Mouse (Mus musculus) liver, embryonic 15.5 days (tissue): ENCODE measurements at regions not wholly inside any gene's neighbourhood (a gene's known extent, or its start where the extent isn't known, plus 50 kb on each side); places are given as distances from the start of the nearest gene placed in this dataset. TPM values are rescaled to one million over a fixed set of nuclear protein-coding genes. Genes with fewer than 3 reads are reported as not detected.

ENCODE experiments used
- ATAC-seq: fragments of 200-750 bp; cut with Nextera tagmentation; 2 replicates; pipeline ENCODE4 v1.8.0; 2017; ENCODE audit warnings: moderate number of reproducible peaks, mild to moderate bottlenecking, moderate library complexity; ENCODE audit not compliant: insufficient read depth
- H3K27ac ChIP-seq: fragments of 300-500 bp; sonication (generic); replicated peaks from 2 replicates; pipeline ENCODE4 v1.5.1; 2015; ENCODE audit warnings: mild to moderate bottlenecking, inconsistent platforms
- H3K27me3 ChIP-seq: fragments of 300-500 bp; sonication (generic); 2 replicates; pipeline ENCODE4 v1.6.1; 2015; ENCODE audit warnings: mild to moderate bottlenecking, inconsistent platforms
- H3K36me3 ChIP-seq: fragments of 300-500 bp; sonication (generic); replicated peaks from 2 replicates; pipeline ENCODE4 v1.6.1; 2015; ENCODE audit warnings: moderate library complexity, mild to moderate bottlenecking, inconsistent platforms
- H3K4me1 ChIP-seq: fragments of 300-500 bp; sonication (generic); replicated peaks from 2 replicates; pipeline ENCODE4 v1.6.1; 2015; ENCODE audit warnings: inconsistent platforms
- H3K4me2 ChIP-seq: fragments of 300-500 bp; sonication (generic); 2 replicates; pipeline ENCODE4 v1.6.1; 2015; ENCODE audit warnings: moderate library complexity, mild to moderate bottlenecking, inconsistent platforms
- H3K4me3 ChIP-seq: fragments of 300-500 bp; sonication (generic); replicated peaks from 2 replicates; pipeline ENCODE4 v1.5.1; 2015; ENCODE audit warnings: mild to moderate bottlenecking, inconsistent platforms
- H3K9ac ChIP-seq: fragments of 300-500 bp; sonication (generic); 2 replicates; pipeline ENCODE4 v1.6.1; 2015; ENCODE audit warnings: moderate library complexity, mild to moderate bottlenecking, inconsistent platforms
- H3K9me3 ChIP-seq: fragments of 300-500 bp; sonication (generic); replicated peaks from 2 replicates; pipeline ENCODE4 v1.6.1; 2016; ENCODE audit warnings: inconsistent platforms
- WGBS: fragments of 180-500 bp; shearing (Covaris S2); methylation state at CpG from one replicate; pipeline ENCODE4 v1.1.7; 2015; ENCODE audit warnings: mixed read lengths; ENCODE audit not compliant: insufficient replicate concordance; 5-methylcytosine and 5-hydroxymethylcytosine counted together
- microRNA-seq: library from miRNA; unstranded; fragments of <30 nt; microRNA quantifications from one replicate; pipeline ENCODE4, GENCODE M21; 2016

DNA sequence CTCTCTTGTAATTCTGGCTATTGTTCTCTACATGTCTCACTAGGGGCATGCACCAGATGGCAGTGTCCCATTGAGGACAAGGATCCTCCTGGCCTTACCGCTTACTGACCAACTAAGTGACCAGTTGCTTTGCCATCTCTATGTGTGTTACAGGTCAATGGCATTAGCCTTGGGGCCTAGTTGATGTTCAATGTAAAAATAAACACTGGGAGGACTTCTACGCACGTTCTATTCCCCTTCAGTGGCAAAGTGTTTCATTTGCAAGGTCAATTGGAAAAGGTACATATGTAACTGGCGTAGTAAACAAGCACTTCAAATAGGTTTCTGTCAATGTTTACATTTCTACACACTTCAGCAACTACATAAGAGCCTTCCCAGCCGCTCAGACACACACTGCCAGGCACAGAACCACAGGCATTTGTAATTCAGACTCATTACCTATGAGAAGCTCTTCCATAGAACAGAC lies 527.8 kb downstream of the Ppargc1a start:
- peak; percentile 83 for ATAC-seq
- no peak overlapping the region for H3K4me2 ChIP-seq

DNA sequence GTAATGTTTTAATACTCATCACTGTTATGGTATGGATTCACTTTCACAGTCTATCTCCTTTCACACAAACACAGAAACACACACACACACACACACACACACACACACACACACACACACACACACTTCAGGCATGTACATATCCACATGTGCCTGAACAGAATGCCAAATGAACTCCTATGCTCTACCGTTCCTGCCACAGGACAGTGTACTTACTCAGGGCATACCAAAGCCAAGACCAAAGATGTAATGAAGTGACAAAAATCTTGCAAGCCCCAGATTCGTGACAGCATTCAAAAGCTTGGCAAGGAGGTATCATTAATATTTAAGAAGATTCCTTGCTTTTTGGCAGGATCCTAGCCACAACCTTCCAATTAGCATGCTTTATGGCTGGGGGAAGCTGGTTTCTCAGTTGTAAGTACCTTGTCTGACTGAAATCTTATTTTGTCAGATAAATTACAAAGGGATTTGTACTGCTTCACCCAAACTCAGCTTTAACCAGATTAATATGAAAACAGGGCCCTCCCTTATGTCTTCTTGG lies 531.0 kb downstream of the Ppargc1a start:
- H3K36me3 ChIP-seq, result no peaks in the 10 kb centered on the region
- no peaks in the 10 kb centered on the region for H3K27me3 ChIP-seq
- no peak overlapping the region for H3K9ac ChIP-seq
- WGBS, result 52% methylated on average over 2 of the region's 2 CpGs
- H3K4me2 ChIP-seq, result no peak overlapping the region
- ATAC-seq, result no peak
- no peak overlapping the region for H3K27ac ChIP-seq
- no peak overlapping the region for H3K4me3 ChIP-seq
- no peaks in the 10 kb centered on the region for H3K9me3 ChIP-seq
- H3K4me1 ChIP-seq, result no peaks in the 10 kb centered on the region

More for the DNA sequence above, 527.8 kb downstream of the Ppargc1a start:
- no peaks in the 10 kb centered on the region for H3K9me3 ChIP-seq
- no peak overlapping the region for H3K9ac ChIP-seq
- no peak overlapping the region for H3K27ac ChIP-seq
- no peak overlapping the region for H3K4me3 ChIP-seq
- WGBS, result 47% methylated on average over 5 of the region's 5 CpGs
- no peaks in the 10 kb centered on the region for H3K4me1 ChIP-seq
- no peaks in the 10 kb centered on the region for H3K36me3 ChIP-seq
- no peaks in the 10 kb centered on the region for H3K27me3 ChIP-seq

DNA sequence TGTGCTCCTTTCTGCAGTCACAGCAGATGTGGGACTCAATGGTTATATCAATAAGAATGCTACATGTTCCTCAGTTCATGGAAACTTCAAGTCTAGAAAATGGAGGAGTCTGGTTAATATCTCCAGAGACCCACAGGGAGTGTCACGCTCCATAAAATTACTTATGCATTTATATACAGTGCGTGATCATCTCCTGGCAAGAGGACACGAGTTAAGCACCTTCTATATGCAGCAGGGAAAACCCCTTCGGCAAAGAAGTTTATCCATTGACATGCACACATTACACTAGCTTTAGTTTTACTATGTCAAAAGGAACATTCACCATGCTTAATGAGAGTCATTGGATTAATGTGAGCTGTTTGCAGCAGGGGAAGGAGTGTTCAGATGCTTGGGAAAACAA lies 538.6 kb downstream of the Ppargc1a start:
- no peak overlapping the region for H3K27ac ChIP-seq
- WGBS, result 49% methylated on average over 4 of the region's 4 CpGs
- no peak overlapping the region for H3K4me2 ChIP-seq
- no peak for ATAC-seq
- no peaks in the 10 kb centered on the region for H3K27me3 ChIP-seq
- H3K9ac ChIP-seq, result no peak overlapping the region
- no peak overlapping the region for H3K4me3 ChIP-seq
- no peaks in the 10 kb centered on the region for H3K9me3 ChIP-seq
- H3K36me3 ChIP-seq, result no peaks in the 10 kb centered on the region
- H3K4me1 ChIP-seq, result no peaks in the 10 kb centered on the region

DNA sequence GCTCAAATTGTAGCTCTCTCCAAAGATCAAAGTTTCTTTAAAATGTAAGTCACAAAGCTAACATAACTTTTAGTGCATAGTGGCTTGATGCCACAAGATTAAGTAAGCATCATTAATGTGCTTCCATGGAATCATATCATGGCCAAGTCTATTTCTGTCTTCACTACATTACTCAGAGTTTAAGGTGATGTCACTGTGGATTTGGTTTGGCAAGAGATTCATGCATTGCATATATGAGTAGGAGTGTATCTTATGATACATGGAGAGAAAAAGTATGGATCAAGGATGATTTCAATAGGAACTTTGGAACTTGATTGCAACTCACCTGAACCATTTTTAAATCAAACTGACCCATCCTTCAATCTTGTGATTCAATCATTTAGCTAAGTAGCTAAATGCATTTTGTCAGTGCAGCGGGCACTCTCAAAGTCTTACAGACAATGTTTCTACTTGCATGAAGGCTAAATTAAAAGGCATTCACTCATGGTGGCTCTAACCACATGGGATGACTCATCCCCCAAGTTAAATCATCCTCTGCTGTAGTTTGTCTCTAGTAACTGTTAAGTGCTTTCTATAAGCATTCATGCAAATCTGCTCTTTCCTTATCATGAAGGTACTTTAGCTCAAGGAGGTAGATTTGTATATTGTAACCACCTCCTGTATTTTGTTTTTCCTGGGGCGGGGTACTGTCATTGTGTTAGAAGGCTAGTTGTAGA lies 576.5 kb downstream of the Ppargc1a start:
- Histone ChIP-seq H3K4me3 (no peak overlapping the region), H3K27ac (no peak overlapping the region), H3K36me3 (no peaks in the 10 kb centered on the region), H3K4me2 (no peak overlapping the region), H3K27me3 (no peaks in the 10 kb centered on the region), H3K9ac (no peak overlapping the region), H3K9me3 (no peaks in the 10 kb centered on the region), H3K4me1 (no peaks in the 10 kb centered on the region)
- no peak for ATAC-seq
- 56% methylated on average over 2 of the region's 2 CpGs for WGBS

Small RNA genes lying in the stretch of these regions (microRNA-seq; reads per million reads assigned to microRNA genes)
- not detected for gene Gm44377
